Mouse (Mus musculus) kidney, embryonic 16.5 days (tissue): ENCODE data around the gene Hdac9. TPM values are rescaled to one million over a fixed set of nuclear protein-coding genes. Genes with fewer than 3 reads are reported as not detected.

ENCODE experiments used
- ATAC-seq: fragments of 200-750 bp; cut with Nextera tagmentation; 2 replicates; pipeline ENCODE4 v1.8.0; 2017; ENCODE audit warnings: moderate TSS enrichment; ENCODE audit not compliant: low FRiP score, low TSS enrichment
- H3K27ac ChIP-seq: fragments of 300-500 bp; sonication (generic); 2 replicates; pipeline ENCODE4 v1.5.1; 2014; ENCODE audit warnings: low read length
- H3K27me3 ChIP-seq: fragments of 300-500 bp; sonication (generic); 2 replicates; pipeline ENCODE4 v1.6.1; 2014; ENCODE audit warnings: low read length, control low read depth, mixed read lengths; ENCODE audit not compliant: insufficient read depth
- H3K36me3 ChIP-seq: fragments of 300-500 bp; sonication (generic); 2 replicates; pipeline ENCODE4 v1.6.1; 2014; ENCODE audit warnings: low read length, control low read depth, mixed read lengths; ENCODE audit not compliant: insufficient read depth
- H3K4me1 ChIP-seq: fragments of 300-500 bp; sonication (generic); 2 replicates; pipeline ENCODE4 v1.6.1; 2014; ENCODE audit warnings: low read length, control low read depth, mixed read lengths; ENCODE audit not compliant: insufficient read depth
- H3K4me2 ChIP-seq: fragments of 300-500 bp; sonication (generic); replicated peaks from 2 replicates; pipeline ENCODE4 v1.6.1; 2014; ENCODE audit warnings: low read depth, low read length
- H3K4me3 ChIP-seq: fragments of 300-500 bp; sonication (generic); 2 replicates; pipeline ENCODE4 v1.5.1; 2014; ENCODE audit warnings: mild to moderate bottlenecking, low read length
- H3K9ac ChIP-seq: fragments of 300-500 bp; sonication (generic); replicated peaks from 2 replicates; pipeline ENCODE4 v1.6.1; 2014; ENCODE audit warnings: low read length
- H3K9me3 ChIP-seq: fragments of 300-500 bp; sonication (generic); 2 replicates; pipeline ENCODE4 v1.6.1; 2016; ENCODE audit warnings: low read length, control low read depth
- WGBS: fragments of 180-500 bp; shearing (Covaris S2); extraction: QIAGEN DNeasy Blood & Tissue Kit; methylation state at CpG from one replicate; pipeline ENCODE4 v1.1.7; 2014; 5-methylcytosine and 5-hydroxymethylcytosine counted together
- polyA plus RNA-seq: library from polyadenylated mRNA; unstranded; fragments of >200 nt; fragmentation: Nextera tagmentation; extraction: Ambion mirVana; gene quantifications from 2 replicates; pipeline ENCODE4 v1.2.1, GENCODE M21; 2015

Gene Hdac9
- polyA plus RNA-seq, 1 experiment from 2014 or later = 3.9 TPM

- Histone ChIP-seq H3K9ac (no peak overlapping the region), H3K9me3 (no peaks in the 10 kb centered on the region), H3K4me2 (no peak overlapping the region), H3K4me3 (no peak overlapping the region), H3K36me3 (no peaks in the 10 kb centered on the region), H3K27ac (no peak overlapping the region), H3K27me3 (no peaks in the 10 kb centered on the region), H3K4me1 (no peaks in the 10 kb centered on the region)
- no peak for ATAC-seq
- WGBS = 49% methylated on average over 4 of the region's 4 CpGs
Measured at GRCm38 (mm10) chr12:34587171-34587570, 329.7 kb downstream of the Hdac9 start.

GRCm38 (mm10) chr12:34582522-34582921, 334.4 kb downstream of the Hdac9 start:
- Histone ChIP-seq H3K4me1 (no peaks in the 10 kb centered on the region), H3K36me3 (no peaks in the 10 kb centered on the region), H3K9ac (no peak overlapping the region), H3K4me3 (no peak overlapping the region), H3K9me3 (no peaks in the 10 kb centered on the region), H3K27me3 (no peaks in the 10 kb centered on the region), H3K27ac (no peak overlapping the region), H3K4me2 (no peak overlapping the region)
- 89% methylated on average over 4 of the region's 4 CpGs for WGBS
- ATAC-seq = no peak

- Histone ChIP-seq H3K9ac (no peak overlapping the region), H3K36me3 (no peaks in the 10 kb centered on the region), H3K4me1 (no peaks in the 10 kb centered on the region), H3K4me3 (no peak overlapping the region), H3K9me3 (no peaks in the 10 kb centered on the region), H3K27me3 (no peaks in the 10 kb centered on the region), H3K27ac (no peak overlapping the region), H3K4me2 (no peak overlapping the region)
- 86% methylated on average over 1 of the region's 1 CpGs for WGBS
- no peak for ATAC-seq
Measured at GRCm38 (mm10) chr12:34579220-34579619, 337.7 kb downstream of the Hdac9 start.

GRCm38 (mm10) chr12:34571069-34571468, 345.8 kb downstream of the Hdac9 start:
- Histone ChIP-seq H3K4me2 (no peak overlapping the region), H3K9me3 (no peaks in the 10 kb centered on the region), H3K9ac (no peak overlapping the region), H3K36me3 (no peaks in the 10 kb centered on the region), H3K27ac (no peak overlapping the region), H3K4me1 (no peaks in the 10 kb centered on the region), H3K4me3 (no peak overlapping the region), H3K27me3 (no peaks in the 10 kb centered on the region)
- ATAC-seq = no peak
- 93% methylated on average over 1 of the region's 1 CpGs for WGBS

GRCm38 (mm10) chr12:34569472-34569871, 347.4 kb downstream of the Hdac9 start:
- no peak overlapping the region for H3K4me3 ChIP-seq
- H3K4me2 ChIP-seq = no peak overlapping the region
- ATAC-seq = no peak
- 89% methylated on average over 3 of the region's 3 CpGs for WGBS
- no peaks in the 10 kb centered on the region for H3K27me3 ChIP-seq
- H3K36me3 ChIP-seq = no peaks in the 10 kb centered on the region
- no peaks in the 10 kb centered on the region for H3K9me3 ChIP-seq
- H3K4me1 ChIP-seq = no peaks in the 10 kb centered on the region
- no peak overlapping the region for H3K27ac ChIP-seq
- no peak overlapping the region for H3K9ac ChIP-seq

DNA sequence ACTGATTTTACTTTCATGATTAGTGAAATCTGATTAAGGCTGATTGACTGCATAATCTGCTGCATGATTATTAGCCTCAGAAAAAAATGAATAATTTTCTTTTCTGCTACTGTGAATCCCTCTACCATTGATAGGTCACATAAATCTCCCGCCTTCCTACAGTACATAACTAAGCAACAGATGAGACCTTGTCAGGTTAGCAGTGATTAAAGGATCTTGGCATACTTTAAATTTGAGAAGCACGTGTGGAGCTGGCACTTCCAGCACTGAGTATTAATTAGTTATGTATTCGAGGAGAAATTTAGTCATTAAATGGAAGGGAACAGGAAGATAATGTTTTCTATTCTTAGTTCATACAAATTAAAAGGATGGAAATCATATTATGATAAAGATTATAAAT, 347.8 kb downstream of the Hdac9 start:
- ATAC-seq = no peak
- Histone ChIP-seq H3K4me3 (no peak overlapping the region), H3K27ac (no peak overlapping the region), H3K9me3 (no peaks in the 10 kb centered on the region), H3K36me3 (no peaks in the 10 kb centered on the region), H3K4me2 (no peak overlapping the region), H3K27me3 (no peaks in the 10 kb centered on the region), H3K4me1 (0 out of 2 replicates have a peak, but pooled peaks cover under 1% of the 10 kb centered on the region), H3K9ac (no peak overlapping the region)
- WGBS = 68% methylated on average over 3 of the region's 3 CpGs

DNA sequence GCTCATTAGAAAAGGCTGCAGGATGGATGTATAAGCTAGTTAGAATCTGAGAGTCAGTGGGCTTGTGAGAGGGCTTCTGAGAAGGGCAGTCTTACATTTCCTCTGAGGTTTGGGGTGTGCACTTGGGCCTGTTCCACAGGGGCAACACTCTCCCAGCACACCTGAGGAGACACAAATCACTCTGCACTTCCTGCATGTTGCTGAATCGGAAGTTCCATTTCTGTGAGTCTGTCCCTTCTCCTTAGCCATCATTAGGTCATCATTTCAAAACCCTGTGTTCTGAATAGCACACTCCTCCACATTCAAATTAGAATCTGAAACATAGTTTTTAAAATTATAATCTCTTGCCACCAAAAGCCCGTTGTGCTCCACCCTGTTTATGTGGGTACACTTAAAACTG, 354.6 kb downstream of the Hdac9 start:
- H3K4me2 ChIP-seq = no peak overlapping the region
- WGBS = 64% methylated on average over 2 of the region's 2 CpGs
- no peak overlapping the region for H3K9ac ChIP-seq
- H3K36me3 ChIP-seq = no peaks in the 10 kb centered on the region
- H3K27me3 ChIP-seq = no peaks in the 10 kb centered on the region
- no peak overlapping the region for H3K27ac ChIP-seq
- peaks cover 9% of the 10 kb centered on the region; the same call in 1 of the 2 replicates for H3K4me1 ChIP-seq
- H3K9me3 ChIP-seq = no peaks in the 10 kb centered on the region
- H3K4me3 ChIP-seq = no peak overlapping the region
- no peak for ATAC-seq

- Histone ChIP-seq H3K4me1 (peaks cover 9% of the 10 kb centered on the region; the same call in 1 of the 2 replicates), H3K9ac (no peak overlapping the region), H3K9me3 (no peaks in the 10 kb centered on the region), H3K27me3 (no peaks in the 10 kb centered on the region), H3K4me3 (no peak overlapping the region), H3K27ac (no peak overlapping the region), H3K4me2 (no peak overlapping the region), H3K36me3 (no peaks in the 10 kb centered on the region)
- no peak for ATAC-seq
- 44% methylated on average over 5 of the region's 5 CpGs for WGBS
Measured at GRCm38 (mm10) chr12:34559001-34559400, 357.9 kb downstream of the Hdac9 start.

DNA sequence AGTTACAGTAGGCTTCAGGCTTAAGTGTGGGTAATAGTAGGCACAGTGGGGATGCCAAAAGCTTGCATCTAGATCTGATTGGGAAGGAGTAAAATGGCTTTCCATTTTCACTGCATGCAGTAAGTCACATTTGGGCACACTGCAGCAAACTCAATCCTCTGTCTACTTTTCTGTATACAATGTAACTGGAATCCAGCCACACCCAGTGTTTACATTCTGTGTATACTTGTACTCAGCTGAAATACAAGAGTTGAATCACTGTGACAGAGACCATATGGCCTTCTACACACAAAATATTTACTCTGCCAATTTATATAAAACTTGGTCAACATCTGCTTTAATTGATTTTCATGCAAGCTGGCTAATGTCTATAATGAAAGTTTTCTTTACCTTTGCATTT, 362.1 kb downstream of the Hdac9 start:
- no peak overlapping the region for H3K27ac ChIP-seq

GRCm38 (mm10) chr12:34550268-34550667, 366.6 kb downstream of the Hdac9 start:
- Histone ChIP-seq H3K27me3 (no peaks in the 10 kb centered on the region), H3K27ac (no peak overlapping the region), H3K9me3 (no peaks in the 10 kb centered on the region), H3K4me3 (no peak overlapping the region), H3K4me2 (no peak overlapping the region), H3K4me1 (no peaks in the 10 kb centered on the region), H3K9ac (no peak overlapping the region), H3K36me3 (no peaks in the 10 kb centered on the region)
- no peak for ATAC-seq
- WGBS = 67% methylated on average over 9 of the region's 9 CpGs

More for the DNA sequence above, 362.1 kb downstream of the Hdac9 start:
- no peak overlapping the region for H3K4me3 ChIP-seq
- H3K9me3 ChIP-seq = no peaks in the 10 kb centered on the region
- no peak overlapping the region for H3K9ac ChIP-seq
- no peak overlapping the region for H3K4me2 ChIP-seq
- 0 out of 2 replicates have a peak, but pooled peaks cover under 1% of the 10 kb centered on the region for H3K4me1 ChIP-seq
- H3K36me3 ChIP-seq = no peaks in the 10 kb centered on the region
- no peak for ATAC-seq
- H3K27me3 ChIP-seq = no peaks in the 10 kb centered on the region
